Mouse (Mus musculus) adrenal gland, postnatal 14 days (tissue): ENCODE data around the gene 6330409D20Rik. TPM values are rescaled to one million over a fixed set of nuclear protein-coding genes. Genes with fewer than 3 reads are reported as not detected.

Experiments
- DNase-seq: peaks from one replicate; pipeline ENCODE4 v3.0.0; 2021; ENCODE audit warnings: mixed read lengths
- microRNA-seq, 2 experiments: library from miRNA; unstranded; fragments of <30 nt; microRNA quantifications; one replicate each; pipeline ENCODE4 v1.2.0; 2021
- total RNA-seq: library from RNA; stranded (reverse); gene quantifications from 2 replicates; pipeline ENCODE4 v1.2.3, GENCODE M21; 2021

6330409D20Rik gene
- total RNA-seq, 1 experiment from 2014 or later: not detected

DNA sequence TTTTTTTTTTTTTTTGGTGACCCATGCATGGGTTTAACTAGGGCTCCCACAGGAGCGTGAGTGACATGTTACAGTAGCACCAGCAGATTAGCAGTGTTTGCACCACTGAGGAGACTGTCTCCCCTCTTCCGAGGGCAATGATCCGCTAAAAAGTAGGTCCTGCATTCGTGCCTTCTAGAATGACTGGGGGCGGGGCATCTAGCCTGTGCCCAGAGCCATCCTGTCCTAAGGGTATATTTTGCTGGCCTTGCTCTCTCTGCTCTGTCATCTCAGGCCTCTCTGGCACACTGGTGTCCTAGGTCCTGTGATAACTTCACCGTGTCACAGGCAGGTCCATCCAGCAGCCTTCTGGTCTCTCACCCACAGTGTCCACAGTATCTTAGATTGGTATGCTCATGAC is 41.1 kb downstream of the 6330409D20Rik start:
- no peak for DNase-seq

- DNase-seq: no peak
Observed at GRCm38 (mm10) chr2:32694691-32695090, 46.1 kb downstream of the 6330409D20Rik start.

- DNase-seq: peak; percentile 98
Observed at GRCm38 (mm10) chr2:32693823-32694411, 46.9 kb downstream of the 6330409D20Rik start.

- no peak for DNase-seq
Observed at GRCm38 (mm10) chr2:32693282-32693681, 47.5 kb downstream of the 6330409D20Rik start.

- DNase-seq: no peak
Observed at GRCm38 (mm10) chr2:32692496-32692895, 48.3 kb downstream of the 6330409D20Rik start.

GRCm38 (mm10) chr2:32691041-32691440 is 49.8 kb downstream of the 6330409D20Rik start:
- DNase-seq: no peak

DNA sequence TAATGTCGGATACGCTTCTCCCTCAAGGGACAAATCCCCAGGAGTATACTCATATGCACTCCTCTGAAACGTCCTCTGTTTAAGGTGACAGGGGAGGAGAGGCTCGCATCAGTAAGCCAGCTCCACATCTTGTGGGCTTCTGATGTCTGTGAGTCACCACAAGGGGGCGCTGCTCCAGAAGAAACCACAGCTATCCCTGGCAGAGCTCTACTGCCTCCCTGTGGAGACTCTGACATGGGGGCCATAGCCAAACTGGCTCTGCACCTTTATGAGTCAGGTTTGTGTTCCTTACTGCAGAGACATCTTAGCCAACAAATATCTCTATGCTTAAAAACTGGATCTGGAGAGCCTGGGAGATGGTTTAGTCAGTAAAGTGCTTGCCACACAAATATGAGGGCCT is 51.4 kb downstream of the 6330409D20Rik start:
- peak; percentile 96 for DNase-seq

DNA sequence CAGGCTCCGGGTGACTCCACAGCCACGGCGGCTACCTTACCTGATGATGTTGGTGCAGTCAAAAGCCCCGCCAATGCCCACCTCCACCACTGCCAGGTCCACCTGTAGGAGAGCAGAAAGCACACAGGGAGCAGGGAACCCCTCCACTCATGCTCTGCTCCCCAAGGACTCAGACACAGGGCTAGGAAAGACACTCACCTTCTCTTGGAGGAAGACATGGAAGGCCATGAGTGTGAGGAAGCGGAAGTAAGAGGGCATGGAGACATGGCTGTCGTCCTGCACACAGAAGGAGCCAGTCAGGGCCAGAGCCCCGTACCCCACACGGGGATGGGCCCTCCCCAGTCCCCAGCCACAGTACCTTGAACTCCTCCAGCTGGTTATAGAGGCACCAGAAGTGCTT is 53.3 kb downstream of the 6330409D20Rik start:
- no peak for DNase-seq

- no peak for DNase-seq
Observed at GRCm38 (mm10) chr2:32686640-32687039, 54.2 kb downstream of the 6330409D20Rik start.

DNA sequence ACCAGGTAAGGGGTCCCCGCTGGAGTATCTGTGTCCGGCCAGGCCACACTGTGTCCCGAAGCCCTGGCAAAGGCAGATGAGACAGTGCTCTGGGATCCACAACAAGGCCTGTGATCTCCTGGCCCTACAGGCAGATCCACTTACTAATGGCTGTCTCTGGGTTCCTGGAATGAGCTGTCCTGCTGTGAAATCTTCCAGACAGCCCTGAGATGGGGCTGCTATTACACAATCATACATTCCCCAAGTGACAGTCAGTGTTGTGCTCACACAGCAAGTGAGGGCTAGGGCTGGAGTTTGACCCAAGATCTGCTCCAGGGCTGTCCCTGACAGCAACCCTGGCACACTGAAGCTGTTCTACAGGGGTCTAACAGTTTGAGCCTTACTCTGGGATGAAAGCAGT is 55.0 kb downstream of the 6330409D20Rik start:
- peak; percentile 52 for DNase-seq

DNA sequence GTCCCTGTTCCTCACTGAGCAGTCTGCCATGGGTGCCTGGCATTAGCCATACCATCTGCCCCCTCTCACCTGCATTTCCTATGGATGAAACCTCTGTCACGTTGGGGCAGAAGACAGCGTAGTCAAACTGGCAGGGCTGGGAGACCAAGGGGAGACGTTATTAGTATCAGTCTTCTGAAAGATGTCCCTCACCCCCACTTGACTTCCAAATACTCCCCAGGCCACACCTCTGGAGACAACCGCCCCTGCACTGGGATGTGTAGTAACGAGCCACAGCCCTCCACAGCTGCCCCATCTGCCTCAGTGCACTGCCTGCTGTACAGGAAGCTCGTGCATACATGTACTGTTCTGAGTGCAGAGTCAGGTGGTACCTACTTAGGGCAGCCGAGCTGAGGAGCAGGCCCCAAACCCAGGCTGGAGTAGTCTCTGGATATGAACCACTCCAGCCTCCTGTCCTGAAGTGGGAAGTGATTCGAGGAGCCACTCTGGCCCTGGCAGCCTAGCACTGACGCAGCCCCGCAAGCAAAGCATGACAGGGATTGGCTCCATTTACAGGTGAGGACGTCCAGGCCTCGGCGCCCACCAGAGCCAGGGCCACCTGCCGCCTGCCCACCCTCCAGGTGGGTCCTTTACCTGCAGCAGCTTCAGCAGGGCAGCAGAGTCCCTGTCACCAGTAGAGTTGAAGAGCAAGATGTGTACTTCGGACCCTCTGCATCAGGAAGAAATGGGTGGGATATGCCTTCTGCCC is 56.0 kb downstream of the 6330409D20Rik start:
- no peak for DNase-seq

GRCm38 (mm10) chr2:32683701-32684100 is 57.1 kb downstream of the 6330409D20Rik start:
- no peak for DNase-seq

DNA sequence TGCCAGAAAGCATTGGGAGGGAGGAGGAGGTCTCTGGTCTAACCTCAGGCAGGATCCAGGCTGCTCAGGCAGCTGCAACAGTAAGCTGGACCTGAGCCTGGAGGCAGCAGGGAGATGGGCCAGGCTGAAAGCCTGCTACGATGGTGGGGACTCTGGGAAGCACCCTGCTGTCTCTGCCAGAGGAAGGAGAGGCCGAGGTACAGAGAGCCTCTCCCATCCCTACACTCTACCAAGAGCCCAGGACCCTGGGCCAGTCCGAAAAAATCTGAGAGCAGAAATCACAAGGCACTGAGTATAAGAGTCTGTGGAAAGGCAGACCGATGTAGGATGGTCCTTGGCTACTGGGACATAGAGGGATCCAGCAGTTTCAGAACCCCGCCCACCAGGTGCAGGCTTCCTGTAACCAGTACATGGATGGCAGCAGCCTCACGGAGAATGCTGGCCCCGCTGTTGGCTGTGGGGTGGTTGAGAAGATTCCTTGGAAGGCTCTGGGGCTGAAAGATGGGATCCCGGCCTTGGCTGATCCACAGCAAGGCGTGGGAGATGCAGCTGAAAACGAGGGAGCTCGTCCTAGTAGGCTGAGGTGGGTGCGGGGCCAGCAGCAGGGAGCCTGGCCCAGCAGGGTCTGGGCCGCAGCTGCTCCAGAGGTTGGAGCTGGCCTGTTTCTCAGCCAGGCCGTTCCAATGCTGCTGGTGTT is 57.9 kb downstream of the 6330409D20Rik start:
- no peak for DNase-seq

Small RNA genes within 50 kb of the gene (microRNA-seq; reads per million reads assigned to microRNA genes)
- gene Mir2861: 0 reads per million in 2 experiments
- gene Mir3960: 0 reads per million in 2 experiments
- gene Mir8093: 0 to 0.38 reads per million in 2 experiments

Other genes with a start within 250 kb of the 6330409D20Rik start
- gene Fam102a, start 205.7 kb downstream of the 6330409D20Rik start, total RNA-seq: 25.6 and 28.7 TPM in 2 replicates
- gene Dpm2, start 170.2 kb downstream of the 6330409D20Rik start, total RNA-seq: 47.8 and 61.8 TPM in 2 replicates
- gene Pip5kl1, start 166.2 kb downstream of the 6330409D20Rik start, total RNA-seq: 0.23 TPM in 1 of 2 replicates, not detected in the other
- not detected in 2 replicates for gene 9430097D07Rik, start 165.3 kb downstream of the 6330409D20Rik start, total RNA-seq
- 12.0 and 13.5 TPM in 2 replicates for gene St6galnac4, start 153.9 kb downstream of the 6330409D20Rik start, total RNA-seq
- gene St6galnac6, start 141.3 kb downstream of the 6330409D20Rik start, total RNA-seq: 54.1 and 56.5 TPM in 2 replicates
- 53.2 and 61.4 TPM in 2 replicates for gene Ak1, start 119.3 kb downstream of the 6330409D20Rik start, total RNA-seq
- 105 and 106 TPM in 2 replicates for gene Eng, start 94.4 kb downstream of the 6330409D20Rik start, total RNA-seq
- 16.2 and 35.8 TPM in 2 replicates for gene Fpgs, start 36.9 kb downstream of the 6330409D20Rik start, total RNA-seq
- 67.4 and 79.7 TPM in 2 replicates for gene Cdk9, start 27.9 kb downstream of the 6330409D20Rik start, total RNA-seq
- 29.8 and 39.3 TPM in 2 replicates for gene Sh2d3c, start 20.0 kb downstream of the 6330409D20Rik start, total RNA-seq
- gene Tor2a, start 16.2 kb upstream of the 6330409D20Rik start, total RNA-seq: 25.3 and 26.8 TPM in 2 replicates
- gene Ttc16, start 34.6 kb upstream of the 6330409D20Rik start, total RNA-seq: 0.26 TPM in 1 of 2 replicates, not detected in the other
- gene Ptrh1, start 34.8 kb upstream of the 6330409D20Rik start, total RNA-seq: 5.1 and 5.9 TPM in 2 replicates
- gene Cfap157, start 43.4 kb upstream of the 6330409D20Rik start, total RNA-seq: not detected in 2 replicates
- gene Stxbp1, start 106.2 kb upstream of the 6330409D20Rik start, total RNA-seq: 25.2 and 26.4 TPM in 2 replicates
- 22.0 and 23.1 TPM in 2 replicates for gene Fam129b, start 135.1 kb upstream of the 6330409D20Rik start, total RNA-seq
- gene Rpl12, start 220.5 kb upstream of the 6330409D20Rik start, total RNA-seq: 155 and 192 TPM in 2 replicates
- gene Lrsam1, start 220.6 kb upstream of the 6330409D20Rik start, total RNA-seq: 14.1 and 17.2 TPM in 2 replicates
- 18.3 and 20.8 TPM in 2 replicates for gene Slc2a8, start 241.1 kb upstream of the 6330409D20Rik start, total RNA-seq